Mouse (Mus musculus) inflammation-experienced regulatory T-cells, adult 6 months (primary cell): ENCODE results near the gene Kif3a. TPM values are rescaled to one million over a fixed set of nuclear protein-coding genes. Genes with fewer than 3 reads are reported as not detected.

Source experiments
- polyA plus RNA-seq, 3 experiments: library from polyadenylated mRNA; unstranded; fragments of 100-300 nt; shearing (Covaris generic); gene quantifications; one replicate each; pipeline ENCODE4 v1.2.1; 2017

Kif3a gene
- polyA plus RNA-seq, 3 experiments from 2014 or later = 5.5 to 11.6 (median 11.6) TPM

Other genes starting within 250 kb of the Kif3a start
- 10 to 100 TPM; 29.3 to 29.9 (median 29.4) TPM for gene Zcchc10, start 242.7 kb upstream of the Kif3a start, polyA plus RNA-seq
- 10 to 100 TPM; 11.3 to 18.2 (median 14.1) TPM for gene Aff4, start 216.5 kb upstream of the Kif3a start, polyA plus RNA-seq
- gene Leap2, start 144.2 kb upstream of the Kif3a start, polyA plus RNA-seq = under 1 TPM in 2 of 3 experiments, not detected in 1; 0.67 to 0.96 TPM
- gene Uqcrq, start 136.5 kb upstream of the Kif3a start, polyA plus RNA-seq = 100 to 1,000 TPM; 384 to 446 (median 387) TPM
- gene Gdf9, start 136.4 kb upstream of the Kif3a start, polyA plus RNA-seq = not detected
- gene Gm10447, start 110.3 kb upstream of the Kif3a start, polyA plus RNA-seq = not detected
- gene Shroom1, start 110.2 kb upstream of the Kif3a start, polyA plus RNA-seq = under 1 TPM in 1 of 3 experiments, not detected in 2; 0.10 TPM
- not detected for gene Gm9837, start 96.9 kb upstream of the Kif3a start, polyA plus RNA-seq
- gene Gm9945, start 87.2 kb upstream of the Kif3a start, polyA plus RNA-seq = not detected
- gene Sowaha, start 87.1 kb upstream of the Kif3a start, polyA plus RNA-seq = not detected
- gene Sept8, start 48.1 kb upstream of the Kif3a start, polyA plus RNA-seq = 1 to 10 TPM; 1.1 to 1.2 (median 1.1) TPM
- gene Il4, start 51.3 kb downstream of the Kif3a start, polyA plus RNA-seq = 10 to 100 TPM in 2 of 3 experiments, 1 to 10 TPM in 1; 3.1 to 26.5 (median 14.7) TPM
- not detected for gene Il13, start 67.3 kb downstream of the Kif3a start, polyA plus RNA-seq
- 10 to 100 TPM; 47.3 to 53.7 (median 48.6) TPM for gene Rad50, start 139.9 kb downstream of the Kif3a start, polyA plus RNA-seq
- gene Il5, start 153.4 kb downstream of the Kif3a start, polyA plus RNA-seq = not detected
- gene Irf1, start 202.6 kb downstream of the Kif3a start, polyA plus RNA-seq = 100 to 1,000 TPM; 273 to 355 (median 291) TPM
- 1 to 10 TPM; 5.6 to 9.0 (median 6.7) TPM for gene Gm17334, start 205.8 kb downstream of the Kif3a start, polyA plus RNA-seq